Mouse (Mus musculus): ENCODE data around the gene Klhl12.

DNA sequence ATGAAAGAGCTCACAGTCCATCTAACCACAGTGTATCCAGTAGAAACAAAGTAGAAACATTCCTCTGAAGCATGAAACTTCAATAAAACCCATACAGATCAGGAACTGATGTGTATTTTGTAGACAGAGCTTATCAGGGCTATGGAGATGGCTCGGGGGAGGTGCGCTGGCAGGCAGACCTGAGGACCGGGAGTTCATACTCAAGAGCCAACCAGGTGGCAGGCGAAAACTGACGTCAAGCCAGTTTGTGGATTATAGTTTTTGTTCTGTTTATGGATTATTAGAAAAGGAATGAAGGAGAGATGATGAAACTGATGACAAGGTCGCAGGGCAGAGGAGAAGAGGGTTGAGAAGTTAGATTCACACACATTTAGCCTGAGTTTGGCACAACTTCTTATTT lies 14.9 kb upstream of the Klhl12 start:
- TF ChIP-seq CTCF (IDR thresholded peaks at IDR 0.05; ENCODE audit: control insufficient read depth, insufficient read depth, low read length) (no peak), POLR2A (IDR thresholded peaks at IDR 0.05; ENCODE audit: borderline replicate concordance, control insufficient read depth, low read depth, low read length) (no peak)
